Mouse (Mus musculus): ENCODE data around the gene Brd2.

Gene Brd2

DNA sequence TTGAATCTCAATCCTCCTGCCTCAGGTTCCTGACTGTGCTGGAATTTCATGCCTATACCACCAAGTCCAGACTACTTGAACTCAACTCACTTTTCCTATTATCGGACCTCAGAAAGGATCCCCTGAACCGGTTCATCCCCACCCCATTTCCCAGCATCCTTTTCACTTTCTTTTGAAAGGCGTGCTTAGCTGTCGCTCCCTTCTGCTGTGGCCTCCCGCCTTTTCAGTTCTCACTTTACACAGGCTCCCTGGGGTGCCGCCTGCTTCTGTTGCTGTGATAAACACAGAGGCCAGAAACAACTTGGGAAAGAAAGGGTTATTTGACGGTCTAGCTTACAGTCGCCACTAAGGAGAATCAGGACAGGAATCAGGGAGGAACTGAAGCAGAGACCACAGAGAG is 39.3 kb downstream of the Brd2 start:
- DNase-seq (ENCODE audit: low spot score) = no peak

DNA sequence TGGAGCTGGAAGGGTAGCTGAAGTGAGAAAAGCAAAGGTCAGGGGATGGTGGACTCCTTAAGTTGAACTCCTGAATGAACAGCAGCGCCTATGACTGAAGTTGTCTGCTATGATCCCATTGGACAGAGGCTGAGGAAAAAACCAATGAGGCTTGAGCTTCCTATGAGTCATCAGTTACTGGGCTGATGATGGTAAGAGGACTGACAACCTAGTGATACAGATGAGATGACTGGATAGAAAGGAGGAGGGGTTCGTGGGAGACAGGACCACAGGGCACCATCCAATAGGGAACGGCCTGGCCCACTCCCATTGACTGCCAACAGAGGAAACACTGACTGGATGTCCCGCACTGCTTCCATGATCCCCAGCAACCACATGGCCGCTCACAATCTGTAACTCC is 42.8 kb downstream of the Brd2 start:
- DNase-seq (ENCODE audit: low spot score) = no peak

DNA sequence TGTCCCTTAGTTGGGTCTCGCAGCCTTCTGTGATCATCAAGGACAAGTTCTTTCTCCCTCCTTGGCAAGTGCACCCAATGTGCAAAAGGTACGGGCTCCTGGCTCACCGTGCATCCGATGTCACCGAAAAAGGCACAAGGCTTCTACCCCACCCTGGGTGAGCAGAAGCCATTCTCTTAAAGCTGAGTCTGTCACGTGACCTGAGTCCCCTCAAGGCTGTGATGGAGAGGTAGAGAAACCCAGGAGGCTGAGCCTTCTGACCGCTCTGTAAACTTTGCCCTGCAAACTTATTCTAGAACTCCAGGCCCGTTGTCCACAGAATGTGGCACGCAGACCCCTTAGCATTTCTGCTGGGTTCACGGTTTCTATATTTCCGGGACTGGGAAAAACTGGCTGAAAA is 43.4 kb downstream of the Brd2 start:
- no peak for DNase-seq (ENCODE audit: low spot score)

DNA sequence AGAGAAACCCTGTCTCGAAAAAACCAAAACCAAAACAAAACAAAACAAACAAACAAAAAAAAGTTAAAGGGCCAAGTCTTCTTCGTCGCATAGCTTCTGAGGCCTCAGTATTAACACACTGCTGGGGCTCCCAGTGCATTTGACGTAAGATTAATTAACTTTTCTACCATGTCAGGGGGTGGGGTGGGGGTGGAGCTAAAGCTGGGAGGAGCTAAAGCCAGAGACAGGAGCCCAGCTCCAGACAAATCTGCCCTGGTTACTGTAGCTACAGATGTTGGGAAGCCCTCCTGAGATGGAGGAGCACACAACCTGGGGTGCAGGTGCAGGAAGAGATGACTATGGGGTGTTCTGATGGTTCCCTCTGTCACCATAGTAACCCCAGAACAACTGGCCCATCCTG is 44.3 kb downstream of the Brd2 start:
- no peak for DNase-seq (ENCODE audit: low spot score)

DNA sequence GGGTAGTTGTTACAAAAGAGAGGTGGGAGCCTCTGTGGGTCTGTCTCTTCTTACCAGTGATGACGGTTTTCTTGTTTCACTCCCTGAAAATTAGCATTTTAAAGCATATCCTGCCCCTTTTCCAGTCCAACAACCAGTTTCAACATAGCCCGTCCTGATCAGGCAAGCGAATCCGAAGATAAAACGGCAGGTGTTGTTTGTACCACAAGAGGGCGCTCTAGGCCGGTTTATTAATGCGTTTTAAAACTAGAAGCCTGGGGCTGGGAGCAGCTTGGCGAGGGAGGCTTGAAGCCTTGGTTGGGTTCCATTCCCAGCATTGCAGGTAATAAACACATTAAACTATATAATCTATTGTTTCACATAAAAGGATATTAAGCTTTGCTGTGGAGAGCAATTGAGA is 44.9 kb downstream of the Brd2 start:
- no peak for DNase-seq (ENCODE audit: low spot score)

DNA sequence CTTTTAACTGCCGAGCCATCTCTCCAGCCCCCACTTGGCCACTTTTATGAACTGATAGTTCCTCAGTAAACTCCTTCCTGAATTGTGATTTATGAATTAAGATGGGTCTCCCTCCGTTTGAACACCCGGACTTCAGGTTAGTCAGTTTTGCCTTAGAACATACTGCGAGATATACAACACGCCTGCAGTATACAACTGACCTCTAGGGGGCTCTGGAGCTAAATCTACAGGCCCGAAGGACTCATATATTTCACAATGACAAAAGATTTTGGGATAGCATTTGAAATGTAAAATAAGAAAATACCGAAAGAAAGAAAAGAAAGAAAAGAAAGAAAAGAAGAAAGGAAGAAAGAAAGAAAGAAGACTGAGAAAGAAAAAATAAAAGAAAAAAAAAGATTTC is 47.2 kb downstream of the Brd2 start:
- DNase-seq (ENCODE audit: low spot score) = no peak

DNA sequence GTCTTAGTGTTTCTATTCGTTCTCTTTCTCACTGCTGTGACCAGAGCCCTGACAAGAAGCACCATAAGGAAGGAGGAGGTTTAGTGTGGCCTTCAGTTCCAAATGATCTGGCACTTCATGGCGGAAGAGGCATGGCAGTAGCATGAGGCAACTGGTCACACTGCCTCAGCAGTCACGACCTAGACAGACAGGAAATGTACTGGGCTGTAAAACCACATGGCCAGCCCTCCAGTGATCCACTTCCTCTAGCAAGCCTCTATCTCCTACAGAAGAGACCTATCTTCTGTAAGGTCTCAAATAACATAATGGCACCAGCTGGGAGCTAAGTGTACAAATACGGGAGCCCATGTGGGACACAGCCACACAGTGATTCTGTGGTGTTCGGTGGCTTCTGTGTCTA is 50.3 kb downstream of the Brd2 start:
- DNase-seq (ENCODE audit: low spot score) = no peak

DNA sequence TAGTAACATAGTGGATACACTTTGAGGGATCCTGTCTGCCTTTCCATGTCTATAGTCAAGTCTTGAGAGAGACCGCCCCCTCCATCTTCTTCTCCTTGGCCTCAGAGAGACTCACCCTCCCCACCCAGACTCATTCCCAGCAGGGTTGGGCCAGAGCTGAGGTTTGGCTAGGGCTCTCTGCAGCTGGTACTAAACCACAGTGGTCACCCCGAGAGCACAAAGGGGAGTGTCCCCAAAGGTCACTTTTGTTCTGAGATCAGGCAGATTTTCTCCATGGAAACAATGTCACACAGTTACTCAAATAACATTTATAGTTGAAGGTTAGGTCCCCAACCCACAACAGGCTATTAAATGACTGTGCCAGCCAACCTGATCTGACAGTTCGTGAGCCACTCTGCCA is 53.6 kb downstream of the Brd2 start:
- DNase-seq (ENCODE audit: low spot score) = no peak
